Mouse (Mus musculus): Measurements from ENCODE around the gene Socs5. TPM values are rescaled to one million over a fixed set of nuclear protein-coding genes. Genes with fewer than 3 reads are reported as not detected.
A peak's percentile ranks its signal among the peaks of the same experiment; 100 is the strongest.

Gene Socs5
- polyA plus RNA-seq, 1 experiment from 2014 or later = 8.5 TPM

- Histone ChIP-seq H3K9me3 (replicated peaks) (peaks cover 12% of the 10 kb centered on the region; the same call in 1 of the 2 replicates), H3K27ac (replicated peaks) (no peak overlapping the region), H3K36me3 (no peaks in the 10 kb centered on the region), H3K4me3 (no peak overlapping the region), H3K27me3 (ENCODE audit: low read depth, poor library complexity, severe bottlenecking) (no peaks in the 10 kb centered on the region), H3K4me1 (peaks cover 11% of the 10 kb centered on the region)
- WGBS = 88% methylated on average over 17 of the region's 17 CpGs
- DNase-seq (ENCODE audit: low spot score) = no peak
These were observed 68.9 kb downstream of the Socs5 start for GRCm38 (mm10) chr17:87176066-87177012.

DNA sequence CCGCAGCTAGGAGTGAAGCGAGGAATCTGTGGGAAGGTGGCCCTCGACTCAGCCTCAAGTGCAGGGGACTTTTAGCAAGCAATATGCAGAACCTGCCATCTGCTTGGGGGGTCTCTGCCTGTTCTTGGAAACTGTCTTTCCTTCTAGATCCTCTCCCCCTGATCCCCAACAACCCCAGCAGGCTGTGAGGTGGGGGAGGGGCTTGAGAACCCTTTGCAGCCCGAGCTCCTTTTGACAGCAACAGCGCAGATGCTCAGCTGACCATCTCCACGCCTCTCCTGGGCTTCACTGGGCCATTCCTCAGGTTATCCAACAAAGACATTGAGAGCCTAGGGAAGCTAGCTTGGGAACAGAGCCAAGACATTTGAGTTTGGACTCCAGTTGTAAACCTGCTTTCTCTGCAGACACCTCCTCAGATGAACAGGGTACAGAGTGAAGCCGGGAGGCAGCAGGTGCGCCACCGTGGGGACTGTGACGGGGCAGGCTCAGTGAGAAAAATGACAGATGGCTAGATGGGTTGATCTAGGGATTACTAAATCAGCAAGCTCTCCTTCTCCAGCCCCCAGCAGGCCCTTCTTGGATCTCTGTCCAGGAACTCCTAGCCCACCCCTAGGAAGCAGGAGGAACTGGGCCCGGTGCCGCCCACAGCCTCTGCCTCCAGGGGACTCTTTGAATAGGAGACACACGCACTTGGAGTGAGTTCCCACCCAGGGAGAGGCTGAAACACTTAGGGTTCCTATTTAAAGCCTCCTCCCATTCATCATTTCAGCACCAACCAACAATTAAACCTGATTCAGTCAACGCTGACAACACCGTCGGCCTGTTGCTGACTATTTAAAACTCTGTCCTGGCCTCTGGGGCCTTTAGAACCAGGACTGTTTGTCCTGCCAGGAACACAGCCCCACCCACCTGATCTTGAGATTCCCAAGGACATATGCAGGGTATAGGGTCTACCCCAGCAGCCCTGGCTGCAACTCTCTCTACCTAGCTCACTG is 71.4 kb downstream of the Socs5 start:
- Histone ChIP-seq H3K9me3 (replicated peaks) (no peaks in the 10 kb centered on the region), H3K27me3 (ENCODE audit: low read depth, poor library complexity, severe bottlenecking) (no peaks in the 10 kb centered on the region), H3K27ac (replicated peaks) (no peak overlapping the region), H3K36me3 (no peaks in the 10 kb centered on the region), H3K4me1 (peaks cover 11% of the 10 kb centered on the region), H3K4me3 (no peak overlapping the region)
- no peak for DNase-seq (ENCODE audit: low spot score)
- 53% methylated on average over 16 of the region's 16 CpGs for WGBS

DNA sequence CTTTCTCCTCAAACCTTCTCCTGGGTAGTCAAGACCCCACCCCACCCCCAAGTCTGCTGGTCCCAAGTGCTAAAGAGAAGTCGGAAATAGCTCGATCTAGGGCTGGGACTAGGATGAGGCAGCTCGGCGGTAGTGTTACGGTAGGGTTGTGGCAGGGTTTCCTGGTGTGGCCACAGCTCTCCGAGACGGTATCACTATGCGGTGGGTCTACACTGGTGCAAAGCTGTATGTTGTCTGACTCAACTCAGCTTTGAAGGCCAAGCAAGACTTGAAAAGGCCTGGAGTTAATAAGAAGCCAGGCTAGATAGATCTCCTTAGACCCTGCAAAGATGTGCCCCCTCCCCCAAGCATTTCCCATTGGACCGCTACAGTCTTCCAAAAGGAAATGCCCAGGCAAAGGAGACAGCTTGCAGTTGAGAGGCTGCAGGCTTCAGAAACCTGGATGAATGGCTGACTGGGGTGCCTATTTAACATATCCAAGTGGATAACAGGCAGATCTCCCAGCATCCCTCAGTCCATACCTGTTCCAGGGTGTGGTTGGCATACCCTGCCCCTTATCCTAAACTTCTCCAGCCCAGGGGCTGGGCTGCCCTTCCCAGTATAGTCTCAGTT is 72.6 kb downstream of the Socs5 start:
- no peaks in the 10 kb centered on the region for H3K36me3 ChIP-seq
- peaks cover 11% of the 10 kb centered on the region for H3K4me1 ChIP-seq
- DNase-seq (ENCODE audit: low spot score) = no peak
- no peaks in the 10 kb centered on the region for H3K9me3 ChIP-seq (replicated peaks)
- no peak overlapping the region for H3K4me3 ChIP-seq
- no peak overlapping the region for H3K27ac ChIP-seq (replicated peaks)
- no peaks in the 10 kb centered on the region for H3K27me3 ChIP-seq (ENCODE audit: low read depth, poor library complexity, severe bottlenecking)
- 87% methylated on average over 9 of the region's 9 CpGs for WGBS

DNA sequence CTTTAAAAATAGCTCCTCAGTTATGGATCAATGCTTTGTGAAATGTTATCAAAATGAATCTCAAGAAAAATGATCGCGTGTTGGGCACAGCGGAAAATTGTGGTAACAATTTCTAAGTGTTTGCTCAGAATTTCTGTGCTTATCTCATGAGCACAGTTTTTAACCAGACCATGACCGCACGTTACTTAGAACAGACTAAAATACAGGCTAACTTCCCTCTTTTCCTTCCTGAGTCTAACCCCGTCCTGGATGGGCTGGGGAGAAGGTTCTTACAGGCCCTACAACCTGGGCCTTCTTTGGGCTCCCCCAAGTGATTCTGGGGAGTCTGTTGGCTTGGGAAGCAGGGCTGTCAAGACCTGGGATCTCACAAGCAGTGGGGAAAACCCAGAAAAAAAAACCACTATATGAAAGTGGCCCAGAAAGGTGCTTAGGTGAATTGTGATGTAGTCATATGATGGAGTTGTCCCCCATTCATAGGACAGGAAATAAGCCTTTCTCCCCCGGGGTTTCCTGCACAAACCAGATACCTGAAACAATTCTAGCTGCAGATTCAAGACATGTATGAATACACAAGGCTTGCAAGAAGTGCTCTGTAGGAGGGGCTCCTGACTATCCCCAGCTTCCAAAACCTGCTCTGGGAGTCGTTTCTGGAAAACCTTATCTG is 74.3 kb downstream of the Socs5 start:
- H3K27ac ChIP-seq (replicated peaks) = no peak overlapping the region
- peaks cover 29% of the 10 kb centered on the region for H3K4me1 ChIP-seq
- peaks cover 13% of the 10 kb centered on the region; the same call in 1 of the 2 replicates for H3K27me3 ChIP-seq (ENCODE audit: low read depth, poor library complexity, severe bottlenecking)
- WGBS = 90% methylated on average over 8 of the region's 8 CpGs
- H3K4me3 ChIP-seq = no peak overlapping the region
- no peak for DNase-seq (ENCODE audit: low spot score)
- H3K36me3 ChIP-seq = no peaks in the 10 kb centered on the region
- H3K9me3 ChIP-seq (replicated peaks) = no peaks in the 10 kb centered on the region

DNA sequence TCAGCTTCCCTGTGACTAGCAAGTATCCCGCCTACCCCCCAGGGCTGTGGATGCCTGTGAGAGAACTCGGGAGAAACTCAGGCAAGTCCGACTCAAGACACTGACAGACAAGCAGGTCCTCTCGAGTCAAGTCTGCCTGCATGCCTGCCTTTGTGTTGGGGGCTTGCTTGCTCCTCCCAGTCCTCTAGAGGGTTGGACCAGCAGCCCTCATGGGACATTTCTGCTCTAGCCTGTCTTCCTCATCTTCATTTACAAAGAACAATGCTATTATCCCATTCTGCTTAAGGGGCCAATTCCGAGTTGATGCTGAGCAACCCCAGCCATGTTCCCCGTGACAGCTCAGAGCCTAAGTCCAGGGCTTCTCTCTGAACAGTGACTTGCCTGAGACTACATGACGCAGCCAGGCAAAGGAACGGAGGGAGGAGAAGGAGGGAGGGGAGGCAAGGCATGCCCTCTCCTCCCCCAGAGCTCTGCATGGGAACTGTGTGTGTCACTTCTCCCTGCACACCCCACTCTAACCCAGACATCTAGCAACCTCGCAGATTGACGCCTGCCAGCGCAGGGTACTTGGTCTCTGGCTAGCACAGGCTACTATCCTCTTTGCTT is 78.1 kb downstream of the Socs5 start:
- no peak for DNase-seq (ENCODE audit: low spot score)
- Histone ChIP-seq H3K27me3 (ENCODE audit: low read depth, poor library complexity, severe bottlenecking) (peaks cover 13% of the 10 kb centered on the region; the same call in 1 of the 2 replicates), H3K4me3 (0 out of 2 replicates have a peak overlapping the region, but pooled peaks have one; percentile 4), H3K9me3 (replicated peaks) (no peaks in the 10 kb centered on the region), H3K36me3 (no peaks in the 10 kb centered on the region), H3K4me1 (peaks cover 22% of the 10 kb centered on the region), H3K27ac (replicated peaks) (peak overlapping the region; percentile 34)
- WGBS = 31% methylated on average over 11 of the region's 11 CpGs

- Histone ChIP-seq H3K9me3 (replicated peaks) (no peaks in the 10 kb centered on the region), H3K27ac (replicated peaks) (0 out of 2 replicates have a peak overlapping the region, but pooled peaks have one; percentile 34), H3K4me1 (peaks cover 22% of the 10 kb centered on the region), H3K27me3 (ENCODE audit: low read depth, poor library complexity, severe bottlenecking) (peaks cover 13% of the 10 kb centered on the region; the same call in 1 of the 2 replicates), H3K36me3 (no peaks in the 10 kb centered on the region), H3K4me3 (no peak overlapping the region)
- WGBS = 73% methylated on average over 17 of the region's 17 CpGs
- no peak for DNase-seq (ENCODE audit: low spot score)
These were observed 79.5 kb downstream of the Socs5 start for GRCm38 (mm10) chr17:87187005-87187404.

Small RNA genes lying within 50 kb of the gene (microRNA-seq; reads per million reads assigned to microRNA genes)
- gene Gm22346 = not detected

Other genes with a start within 250 kb of the Socs5 start
- not detected in 2 replicates for gene Tmem247, start 190.3 kb upstream of the Socs5 start, polyA plus RNA-seq (2016; fragmentation: Nextera tagmentation; extraction: Ambion mirVana)
- not detected in 2 replicates for gene Atp6v1e2, start 159.8 kb upstream of the Socs5 start, polyA plus RNA-seq (2016; fragmentation: Nextera tagmentation; extraction: Ambion mirVana)
- 9.0 and 9.9 TPM in 2 replicates for gene Rhoq, start 144.6 kb upstream of the Socs5 start, polyA plus RNA-seq (2016; fragmentation: Nextera tagmentation; extraction: Ambion mirVana)
- 50.0 and 52.2 TPM in 2 replicates for gene Pigf, start 82.3 kb upstream of the Socs5 start, polyA plus RNA-seq (2016; fragmentation: Nextera tagmentation; extraction: Ambion mirVana)
- 161 and 172 TPM in 2 replicates for gene Cript, start 82.1 kb upstream of the Socs5 start, polyA plus RNA-seq (2016; fragmentation: Nextera tagmentation; extraction: Ambion mirVana)
- gene Mcfd2, start 158.3 kb downstream of the Socs5 start, polyA plus RNA-seq (2016; fragmentation: Nextera tagmentation; extraction: Ambion mirVana) = 79.7 and 86.6 TPM in 2 replicates
- 3.5 and 5.4 TPM in 2 replicates for gene Ttc7, start 175.2 kb downstream of the Socs5 start, polyA plus RNA-seq (2016; fragmentation: Nextera tagmentation; extraction: Ambion mirVana)